Mouse (Mus musculus) embryonic facial prominence, embryonic 15.5 days (tissue): ENCODE measurements at regions not wholly inside any gene's neighbourhood (a gene's known extent, or its start where the extent isn't known, plus 50 kb on each side); places are given as distances from the start of the nearest gene placed in this dataset.

ENCODE experiments used
- ATAC-seq: fragments of 200-750 bp; cut with Nextera tagmentation; 2 replicates; pipeline ENCODE4 v1.8.0; 2017; ENCODE audit warnings: low read depth, moderate TSS enrichment; ENCODE audit not compliant: insufficient number of reproducible peaks, low FRiP score, low TSS enrichment
- H3K27ac ChIP-seq: fragments of 300-500 bp; sonication (generic); replicated peaks from 2 replicates; pipeline ENCODE4 v1.5.1; 2015; ENCODE audit warnings: mild to moderate bottlenecking, inconsistent platforms
- H3K27me3 ChIP-seq: fragments of 300-500 bp; sonication (generic); 2 replicates; pipeline ENCODE4 v1.6.1; 2015; ENCODE audit warnings: inconsistent platforms
- H3K36me3 ChIP-seq: fragments of 300-500 bp; sonication (generic); 2 replicates; pipeline ENCODE4 v1.6.1; 2015; ENCODE audit warnings: mild to moderate bottlenecking, inconsistent platforms
- H3K4me1 ChIP-seq: fragments of 300-500 bp; sonication (generic); 2 replicates; pipeline ENCODE4 v1.6.1; 2015; ENCODE audit warnings: inconsistent platforms
- H3K4me2 ChIP-seq: fragments of 300-500 bp; sonication (generic); replicated peaks from 2 replicates; pipeline ENCODE4 v1.6.1; 2015; ENCODE audit warnings: mild to moderate bottlenecking, inconsistent platforms
- H3K4me3 ChIP-seq: fragments of 300-500 bp; sonication (generic); replicated peaks from 2 replicates; pipeline ENCODE4 v1.5.1; 2015; ENCODE audit warnings: mild to moderate bottlenecking, inconsistent platforms
- H3K9ac ChIP-seq: fragments of 300-500 bp; sonication (generic); 2 replicates; pipeline ENCODE4 v1.6.1; 2015; ENCODE audit warnings: inconsistent platforms
- H3K9me3 ChIP-seq: fragments of 300-500 bp; sonication (generic); replicated peaks from 2 replicates; pipeline ENCODE4 v1.6.1; 2016; ENCODE audit warnings: inconsistent platforms
- WGBS: fragments of 180-500 bp; shearing (Covaris S2); methylation state at CpG from one replicate; pipeline ENCODE4 v1.1.7; 2015; 5-methylcytosine and 5-hydroxymethylcytosine counted together

GRCm38 (mm10) chr8:114052426-114052825 is 80.9 kb upstream of the Nudt7 start:
- Histone ChIP-seq H3K9me3 (no peaks in the 10 kb centered on the region), H3K4me2 (no peak overlapping the region), H3K27me3 (no peaks in the 10 kb centered on the region), H3K4me3 (no peak overlapping the region), H3K27ac (no peak overlapping the region), H3K9ac (no peak overlapping the region), H3K36me3 (no peaks in the 10 kb centered on the region), H3K4me1 (no peaks in the 10 kb centered on the region)
- WGBS: 50% methylated on average over 8 of the region's 8 CpGs
- ATAC-seq: no peak

DNA sequence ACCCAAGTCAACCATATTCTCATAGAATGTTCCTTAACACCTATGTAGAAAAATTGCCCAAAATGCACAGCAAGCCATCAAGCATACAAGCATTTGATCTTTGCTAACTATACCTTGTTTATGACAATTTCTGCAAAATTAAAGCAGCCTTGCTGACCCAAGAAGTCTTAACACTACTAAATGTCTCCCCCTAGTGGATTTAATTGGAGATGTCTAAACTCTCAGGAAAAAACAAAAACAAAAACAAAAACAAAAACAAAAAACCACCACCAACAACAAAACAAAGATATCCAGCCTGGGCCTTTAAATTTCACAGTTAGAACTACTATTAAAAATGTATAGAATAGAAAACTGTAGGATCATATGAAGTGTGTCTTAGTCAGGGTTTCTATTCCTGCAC is 69.8 kb upstream of the Nudt7 start:
- H3K4me1 ChIP-seq: no peaks in the 10 kb centered on the region
- H3K36me3 ChIP-seq: no peaks in the 10 kb centered on the region
- H3K9ac ChIP-seq: no peak overlapping the region
- ATAC-seq: no peak
- H3K27ac ChIP-seq: no peak overlapping the region
- no peaks in the 10 kb centered on the region for H3K9me3 ChIP-seq
- no peaks in the 10 kb centered on the region for H3K27me3 ChIP-seq
- H3K4me3 ChIP-seq: no peak overlapping the region
- no peak overlapping the region for H3K4me2 ChIP-seq

DNA sequence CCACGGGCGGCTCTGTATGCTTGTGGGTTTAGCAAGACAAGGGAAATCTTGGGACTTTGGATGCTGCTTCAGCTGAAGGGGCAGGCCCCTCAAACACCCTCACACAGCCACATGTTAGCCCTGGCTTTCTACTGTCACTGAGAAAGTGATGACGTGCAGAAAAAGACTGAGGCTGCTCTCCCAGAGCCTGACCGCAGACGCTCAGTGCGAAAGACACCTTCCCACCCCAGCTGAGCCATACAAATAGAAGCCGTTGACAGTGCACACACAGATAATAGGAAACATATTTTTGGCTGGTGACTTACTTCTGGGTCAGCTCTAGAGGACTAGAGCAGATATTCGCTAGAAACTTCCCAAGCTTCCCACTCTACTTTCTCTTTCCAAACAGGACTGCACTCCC is 61.0 kb upstream of the Nudt7 start:
- no peak overlapping the region for H3K27ac ChIP-seq
- 45% methylated on average over 8 of the region's 8 CpGs for WGBS
- H3K4me1 ChIP-seq: no peaks in the 10 kb centered on the region
- no peak overlapping the region for H3K4me3 ChIP-seq
- H3K36me3 ChIP-seq: no peaks in the 10 kb centered on the region
- no peak overlapping the region for H3K4me2 ChIP-seq
- no peaks in the 10 kb centered on the region for H3K27me3 ChIP-seq
- peak; percentile 57; the same call in 1 of the 2 replicates for ATAC-seq
- H3K9ac ChIP-seq: no peak overlapping the region
- no peaks in the 10 kb centered on the region for H3K9me3 ChIP-seq

- Histone ChIP-seq H3K4me1 (no peaks in the 10 kb centered on the region), H3K9me3 (no peaks in the 10 kb centered on the region), H3K9ac (no peak overlapping the region), H3K27ac (no peak overlapping the region), H3K4me3 (no peak overlapping the region), H3K36me3 (no peaks in the 10 kb centered on the region), H3K4me2 (no peak overlapping the region), H3K27me3 (no peaks in the 10 kb centered on the region)
- no peak for ATAC-seq
- 88% methylated on average over 2 of the region's 2 CpGs for WGBS
Observed at GRCm38 (mm10) chr8:114074122-114074521, 59.2 kb upstream of the Nudt7 start.

GRCm38 (mm10) chr8:114076701-114077100 is 56.7 kb upstream of the Nudt7 start:
- H3K4me3 ChIP-seq: no peak overlapping the region
- 61% methylated on average over 5 of the region's 5 CpGs for WGBS
- no peaks in the 10 kb centered on the region for H3K27me3 ChIP-seq
- H3K9ac ChIP-seq: no peak overlapping the region
- H3K9me3 ChIP-seq: no peaks in the 10 kb centered on the region
- H3K27ac ChIP-seq: no peak overlapping the region
- no peak for ATAC-seq
- H3K4me1 ChIP-seq: peaks cover 3% of the 10 kb centered on the region; the same call in 1 of the 2 replicates
- no peak overlapping the region for H3K4me2 ChIP-seq
- H3K36me3 ChIP-seq: no peaks in the 10 kb centered on the region

DNA sequence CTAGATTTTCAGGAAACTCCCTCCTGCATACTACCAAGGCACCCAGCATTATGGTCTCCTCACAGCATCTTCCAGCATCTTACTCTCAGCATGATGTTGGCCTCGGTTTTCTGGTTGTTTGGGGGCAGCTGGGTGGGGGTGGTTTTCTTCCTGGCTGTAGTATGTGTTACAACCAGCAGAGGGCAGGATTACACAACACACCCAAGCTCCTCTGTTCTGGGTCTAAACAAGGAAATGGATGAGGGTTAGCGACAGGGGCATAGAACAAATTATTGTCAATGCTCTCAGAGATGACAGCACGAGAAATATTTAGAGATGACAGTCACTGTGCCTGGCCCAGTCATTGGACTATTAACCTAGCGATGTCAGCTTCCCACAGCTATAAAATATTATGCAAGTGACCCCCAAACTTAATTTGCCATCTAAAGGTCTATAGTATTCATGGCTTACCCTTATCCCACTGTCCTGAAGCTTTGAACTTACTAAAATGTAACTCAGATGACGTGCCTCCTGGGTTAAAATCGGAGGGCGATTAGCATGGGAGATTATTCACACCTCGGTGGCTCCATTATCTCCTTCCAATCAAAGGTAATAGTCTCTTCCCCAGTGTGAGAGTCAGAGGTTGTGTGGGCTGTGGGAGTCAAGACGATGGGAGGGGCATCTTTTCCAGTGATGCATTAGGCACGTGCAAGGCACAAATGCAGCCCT is 52.2 kb upstream of the Nudt7 start:
- peaks cover 3% of the 10 kb centered on the region; the same call in 1 of the 2 replicates for H3K4me1 ChIP-seq
- no peak overlapping the region for H3K27ac ChIP-seq
- ATAC-seq: no peak
- no peaks in the 10 kb centered on the region for H3K9me3 ChIP-seq
- no peaks in the 10 kb centered on the region for H3K36me3 ChIP-seq
- no peak overlapping the region for H3K4me2 ChIP-seq
- 15% methylated on average over 10 of the region's 10 CpGs for WGBS
- no peak overlapping the region for H3K9ac ChIP-seq
- H3K4me3 ChIP-seq: no peak overlapping the region
- H3K27me3 ChIP-seq: no peaks in the 10 kb centered on the region

DNA sequence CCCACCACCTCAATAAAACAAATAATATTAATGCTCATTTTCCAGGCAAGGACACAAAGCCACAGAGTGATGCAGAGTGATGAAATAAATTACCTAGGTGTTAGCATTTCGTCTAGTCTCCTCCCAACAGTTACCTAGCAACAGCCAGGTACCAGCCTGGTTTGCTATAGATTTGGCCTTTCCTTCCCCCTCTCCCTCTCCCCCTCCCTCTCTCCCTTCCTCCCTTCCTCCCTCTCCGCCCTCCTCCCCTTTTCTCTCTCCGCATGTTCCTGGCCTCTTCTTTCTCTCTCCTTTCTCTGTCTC is 51.6 kb upstream of the Nudt7 start:
- ATAC-seq: no peak
- WGBS: 82% methylated on average over 3 of the region's 3 CpGs
- Histone ChIP-seq H3K27ac (no peak overlapping the region), H3K9ac (no peak overlapping the region), H3K4me1 (peaks cover 3% of the 10 kb centered on the region; the same call in 1 of the 2 replicates), H3K27me3 (no peaks in the 10 kb centered on the region), H3K4me3 (no peak overlapping the region), H3K9me3 (no peaks in the 10 kb centered on the region), H3K36me3 (no peaks in the 10 kb centered on the region), H3K4me2 (no peak overlapping the region)
